Mouse (Mus musculus) heart, postnatal 0 days (tissue): ENCODE results near the gene Dab2.

Experiments used
- CTCF ChIP-seq: IDR thresholded peaks from 2 replicates; pipeline ENCODE4 v1.5.1; 2016; ENCODE audit warnings: antibody characterized with exemption, control low read depth, low read depth
- EP300 ChIP-seq: IDR thresholded peaks from 2 replicates; pipeline ENCODE4 v1.6.1; 2016; ENCODE audit warnings: antibody characterized with exemption, low read depth

DNA sequence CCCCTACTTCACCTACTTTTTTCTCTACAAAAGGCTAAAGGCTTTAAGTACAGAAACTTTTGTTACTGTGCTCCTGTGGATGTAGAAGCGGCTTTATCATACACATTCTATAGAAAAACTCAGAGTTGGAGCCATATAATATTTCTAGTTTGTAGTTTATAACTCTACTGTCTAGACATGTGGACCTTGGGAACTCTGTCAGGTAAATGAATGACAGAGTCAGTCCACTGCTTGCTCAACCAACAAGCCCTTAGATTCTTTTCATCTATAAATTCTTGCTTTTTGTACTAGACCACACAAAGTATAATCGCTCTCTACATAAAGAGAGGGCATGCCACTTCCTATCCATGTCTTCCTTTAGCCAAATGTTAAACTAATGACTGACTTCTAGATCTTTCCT lies 45.2 kb upstream of the Dab2 start:
- TF ChIP-seq CTCF, result no peak
- no peak for TF ChIP-seq EP300
